Mouse (Mus musculus) liver, adult 2 months (tissue): ENCODE measurements at regions not wholly inside any gene's neighbourhood (a gene's known extent, or its start where the extent isn't known, plus 50 kb on each side); places are given as distances from the start of the nearest gene placed in this dataset.

ENCODE experiments used
- CTCF ChIP-seq: fragments of 200-500 bp; IDR thresholded peaks from 2 replicates; pipeline ENCODE4 v1.5.1; 2011; ENCODE audit warnings: low read depth, low read length, control low read depth
- POLR2A ChIP-seq: fragments of 200-500 bp; IDR thresholded peaks from 2 replicates; pipeline ENCODE4 v1.6.1; 2011; ENCODE audit warnings: low read length, control low read depth; ENCODE audit not compliant: insufficient read depth; ENCODE audit errors: extremely low read depth

- TF ChIP-seq CTCF = no peak
- no peak for TF ChIP-seq POLR2A
Observed at GRCm38 (mm10) chr10:66131361-66131760, 964.6 kb upstream of the Jmjd1c start.
